Mouse (Mus musculus): ENCODE data around the gene Mrpl23.

DNA sequence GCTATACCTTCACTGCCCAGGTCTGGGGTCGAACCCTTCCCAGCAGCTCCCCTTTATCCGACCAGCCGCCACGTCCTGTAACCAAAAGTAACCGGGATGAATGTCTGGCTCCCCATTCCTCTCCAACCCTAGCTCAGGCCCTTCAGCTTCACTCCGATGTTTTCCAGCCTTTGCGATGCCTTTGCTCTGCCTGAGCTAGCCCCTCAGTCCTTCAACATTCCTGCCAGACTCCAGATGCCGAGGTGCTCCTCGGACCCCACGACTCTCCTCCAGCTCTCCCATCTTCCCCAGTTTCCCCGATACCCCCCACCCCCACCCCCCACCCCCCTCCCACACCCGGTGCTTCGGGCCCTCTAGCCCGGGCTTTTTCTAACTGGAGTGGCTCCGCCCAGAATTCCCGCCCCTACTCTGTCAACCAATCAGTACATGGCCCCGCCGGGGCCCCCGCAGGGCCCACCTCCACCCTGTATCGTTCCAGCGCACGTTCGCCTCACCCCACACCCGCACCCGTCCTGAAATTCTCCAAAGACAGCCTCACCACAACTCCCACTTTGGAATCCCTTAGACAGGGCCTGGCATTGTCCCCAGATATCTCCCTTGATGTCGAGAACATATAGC is 45.4 kb downstream of the Mrpl23 start:
- TF ChIP-seq CTCF (IDR thresholded peaks at IDR 0.05; ENCODE audit: low read depth): no peak
- TF ChIP-seq EP300 (IDR thresholded peaks at IDR 0.05; ENCODE audit: low read depth): no peak

Measured in liver, embryonic 14.5 days (tissue).